Mouse (Mus musculus) ES-Bruce4 (cell line): ENCODE data around the gene Olfr648.

Experiments
- CTCF ChIP-seq: IDR thresholded peaks from one replicate; pipeline ENCODE4 v1.8.1; 2011; ENCODE audit warnings: low read depth, low read length
- EP300 ChIP-seq: IDR thresholded peaks from 2 replicates; pipeline ENCODE4 v1.6.1; 2011; ENCODE audit warnings: low read depth, low read length; ENCODE audit not compliant: insufficient read depth
- POLR2A ChIP-seq: IDR thresholded peaks from one replicate; pipeline ENCODE4 v1.8.1; 2011; ENCODE audit warnings: low read length; ENCODE audit not compliant: insufficient read depth

DNA sequence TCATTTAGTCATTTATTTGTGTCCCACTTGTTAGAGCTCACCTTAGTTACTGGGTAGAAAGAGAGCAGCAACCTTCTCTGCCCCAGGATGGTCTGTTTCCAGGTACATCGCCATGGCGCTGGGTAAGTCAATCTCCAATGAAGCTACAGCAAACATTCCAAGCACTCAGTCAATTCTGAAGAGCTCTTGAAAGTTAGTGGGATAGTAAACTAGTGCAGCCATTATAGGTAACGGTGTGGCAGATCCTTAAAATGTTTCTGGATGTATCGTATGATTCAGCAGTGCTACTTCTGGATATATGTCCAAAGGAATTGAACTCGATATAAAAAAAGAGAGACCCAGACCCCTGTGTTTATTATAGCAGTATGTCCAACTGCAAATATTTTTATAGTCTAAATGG, 45.9 kb downstream of the Olfr648 start, which contains the start of gene Olfr643:
- TF ChIP-seq CTCF (no peak), EP300 (no peak), POLR2A (no peak)
